Mouse (Mus musculus) layer of hippocampus, postnatal 36 days (tissue): Measurements from ENCODE around the gene Car15. TPM values are rescaled to one million over a fixed set of nuclear protein-coding genes. Genes with fewer than 3 reads are reported as not detected.

ENCODE experiments used
- DNase-seq, 2 experiments: peaks; one replicate each; pipeline ENCODE4 v3.0.0; 2022
- total RNA-seq, 2 experiments: library from RNA; stranded (reverse); gene quantifications; 2 replicates each; pipeline ENCODE4 v1.2.3; 2021

Car15 gene
- total RNA-seq, 2 experiments from 2014 or later: 12.8 to 16.4 TPM

DNA sequence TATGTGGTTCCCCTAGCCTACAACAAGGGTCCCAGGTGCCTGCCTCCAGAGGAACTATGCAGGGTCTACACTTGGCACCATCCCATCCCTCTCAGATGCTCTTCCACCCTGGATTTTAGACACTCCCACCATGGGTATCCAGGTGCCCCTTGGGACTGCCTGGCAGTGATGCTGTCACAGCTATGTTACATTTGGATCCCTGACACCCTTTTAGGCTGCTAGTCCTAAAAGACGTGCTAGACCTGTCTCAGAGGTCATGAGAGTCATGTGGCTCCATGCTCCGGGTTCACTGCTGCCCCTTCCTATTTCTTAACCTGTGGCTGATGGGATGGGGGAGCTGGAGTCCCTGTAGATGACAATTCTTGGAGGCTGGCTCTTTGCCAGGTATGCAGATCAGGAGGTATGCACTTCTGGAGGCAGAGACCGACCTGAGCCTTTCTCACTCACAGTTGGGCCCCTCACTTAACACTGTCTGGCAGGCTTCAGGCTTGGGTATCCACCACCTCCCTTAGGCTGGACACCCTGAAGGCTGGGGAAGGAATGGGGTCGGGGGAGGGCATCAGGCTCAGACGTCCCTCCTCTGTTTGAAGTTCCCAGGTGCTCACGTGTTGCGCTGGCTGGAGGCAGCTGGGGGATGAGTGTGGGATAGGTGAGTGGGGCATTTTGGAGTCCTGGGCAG, 36.2 kb downstream of the Car15 start:
- no peak for DNase-seq

DNA sequence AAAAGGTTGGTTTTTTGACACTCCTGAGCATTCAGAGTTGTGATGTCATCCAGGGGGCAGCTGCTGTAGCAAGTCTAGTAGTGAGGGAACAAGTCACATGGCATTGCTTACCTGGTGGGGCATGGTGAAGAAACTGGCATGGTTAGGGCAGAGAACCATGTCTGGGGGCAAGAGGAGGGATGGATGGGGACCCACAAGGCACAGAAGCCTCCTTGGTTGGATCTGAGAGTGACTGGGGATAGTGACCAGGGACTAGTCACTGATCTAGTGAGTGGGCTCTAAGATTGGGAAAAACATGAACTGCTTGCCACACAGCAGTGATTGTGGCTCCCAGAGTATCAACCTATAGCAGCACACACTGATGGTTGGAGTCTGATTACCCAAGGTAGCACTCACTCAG, 38.6 kb downstream of the Car15 start:
- DNase-seq: no peak

DNA sequence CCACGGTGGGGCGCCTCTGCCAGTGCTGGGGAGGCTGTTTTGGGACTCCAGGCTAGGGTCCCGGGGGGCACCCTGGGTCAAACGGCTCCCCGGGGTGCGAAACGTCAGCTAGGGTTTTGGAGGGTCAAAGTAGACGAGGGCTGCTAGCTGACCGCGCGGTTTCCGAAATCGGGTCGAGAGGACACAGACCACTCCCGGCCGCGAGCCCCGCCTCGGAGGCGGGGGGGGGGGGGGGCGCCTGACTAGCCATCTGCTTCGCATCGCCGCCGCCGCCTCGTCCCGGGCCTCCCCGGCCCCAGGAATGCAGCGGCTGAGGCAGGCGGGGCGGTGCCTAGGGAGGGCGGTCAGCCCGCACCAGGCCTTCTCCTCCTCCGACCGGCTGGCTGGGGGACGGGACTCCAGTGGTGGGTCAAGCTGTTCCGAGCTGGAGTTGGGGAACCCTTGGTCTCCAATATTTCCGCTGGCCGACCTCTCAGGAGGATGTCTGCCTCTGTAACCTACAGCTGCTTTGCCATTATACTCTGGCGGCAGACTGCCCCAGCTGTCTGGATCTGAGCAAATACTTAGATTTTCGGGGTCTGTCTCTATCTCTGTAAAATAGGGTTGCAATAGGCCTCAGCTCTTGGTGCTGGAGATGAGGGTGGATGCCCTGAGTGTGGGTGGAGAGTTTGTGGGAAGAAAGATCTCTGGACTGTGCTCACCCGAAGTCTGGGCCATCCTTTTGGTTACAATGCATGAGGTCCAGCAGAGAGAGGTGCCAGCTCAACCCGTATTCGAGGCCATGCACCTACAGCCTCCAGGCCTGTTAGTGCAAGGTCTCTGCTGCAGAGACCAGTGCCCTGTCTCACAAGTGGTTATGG, 39.6 kb downstream of the Car15 start:
- DNase-seq: no peak

DNA sequence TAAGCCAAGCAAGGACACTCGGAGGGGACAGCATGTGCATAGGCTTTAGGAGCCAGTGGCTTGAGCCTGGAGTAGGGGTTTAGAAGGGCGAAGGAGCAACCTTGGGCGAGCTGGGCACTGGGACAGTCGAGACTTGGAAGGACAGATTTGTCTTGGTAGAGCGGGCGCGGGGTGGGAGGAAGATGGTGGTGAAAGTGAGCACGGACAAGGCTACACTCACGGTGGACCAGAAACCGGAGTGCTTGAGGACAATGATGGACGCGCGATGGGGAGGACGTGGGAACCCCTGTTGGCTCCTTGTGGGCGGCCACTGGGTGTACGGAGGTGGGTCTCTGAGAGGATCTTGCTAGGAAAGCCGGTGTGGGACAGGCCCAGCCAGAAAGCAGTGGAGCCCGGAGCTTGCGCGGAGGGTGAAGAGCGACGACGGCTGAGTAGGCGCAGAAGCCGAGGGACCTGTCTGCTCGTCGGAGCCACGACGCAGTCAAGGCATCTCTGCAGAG, 40.3 kb downstream of the Car15 start:
- no peak for DNase-seq

DNA sequence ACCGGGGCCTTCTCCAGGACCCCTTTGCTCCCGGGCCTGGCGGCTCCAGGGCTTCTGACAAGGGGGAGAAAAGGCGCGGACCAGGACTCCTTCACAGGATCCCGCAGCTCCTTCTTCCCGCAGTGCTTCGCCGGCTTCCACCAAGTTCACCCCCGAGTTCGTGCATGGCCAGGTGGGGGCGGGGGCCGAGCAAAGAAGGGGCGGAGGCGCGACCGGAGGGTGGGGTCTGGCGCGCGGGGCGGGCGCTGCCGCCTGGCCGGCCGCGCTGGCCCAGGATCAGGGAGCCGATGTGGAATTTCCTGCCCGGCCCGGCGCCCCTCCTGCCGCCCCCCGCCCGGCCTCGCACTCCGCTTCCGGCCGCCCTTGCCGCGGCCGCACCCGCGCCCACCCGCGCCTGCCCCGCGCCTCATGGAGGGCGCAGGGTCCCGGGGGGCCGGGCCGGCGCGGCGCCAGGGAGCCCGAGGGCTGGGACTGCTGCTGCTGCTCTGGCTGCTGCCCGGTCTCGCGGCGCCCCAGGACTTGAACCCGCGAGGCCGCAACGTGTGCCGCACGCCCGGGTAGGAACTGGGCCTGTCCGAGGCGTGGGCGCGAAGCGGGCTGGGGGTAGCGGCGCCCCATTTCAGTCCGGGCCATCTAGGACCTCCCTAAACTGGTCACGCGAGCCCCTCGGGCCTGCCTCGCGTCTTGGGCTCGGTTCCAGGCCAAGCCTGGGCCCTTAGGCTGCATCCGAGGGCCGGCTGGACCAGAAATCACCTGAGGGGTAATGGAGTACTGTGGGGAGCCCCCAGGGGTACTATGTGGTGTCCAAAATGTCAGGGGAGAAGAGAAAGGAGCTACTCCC, 41.0 kb downstream of the Car15 start, which contains the start of gene Scarf2:
Gene Scarf2, plus strand, starts transcription at position 312 of the 841 bp plus-strand sequence.
- DNase-seq: no peak

DNA sequence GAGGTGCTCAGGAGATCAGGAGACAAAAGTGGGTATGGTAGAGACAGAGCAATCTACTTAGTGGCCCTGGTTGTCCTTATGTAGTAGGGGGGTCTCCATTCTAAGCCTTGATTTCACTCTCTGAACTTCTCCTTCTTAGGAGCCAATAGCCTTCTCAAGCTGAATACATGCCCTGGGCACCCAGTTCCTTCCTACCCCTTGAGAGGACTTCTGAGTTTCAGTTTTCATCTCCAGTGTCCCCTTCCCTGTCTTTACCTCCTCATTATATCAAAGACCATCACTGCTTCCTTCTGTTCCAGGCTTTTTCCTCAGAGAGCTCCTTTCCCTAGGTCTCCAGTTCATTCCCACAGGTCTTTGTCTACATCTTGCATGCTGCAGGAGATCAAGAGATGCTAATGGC, 41.6 kb downstream of the Car15 start:
- DNase-seq: no peak

DNA sequence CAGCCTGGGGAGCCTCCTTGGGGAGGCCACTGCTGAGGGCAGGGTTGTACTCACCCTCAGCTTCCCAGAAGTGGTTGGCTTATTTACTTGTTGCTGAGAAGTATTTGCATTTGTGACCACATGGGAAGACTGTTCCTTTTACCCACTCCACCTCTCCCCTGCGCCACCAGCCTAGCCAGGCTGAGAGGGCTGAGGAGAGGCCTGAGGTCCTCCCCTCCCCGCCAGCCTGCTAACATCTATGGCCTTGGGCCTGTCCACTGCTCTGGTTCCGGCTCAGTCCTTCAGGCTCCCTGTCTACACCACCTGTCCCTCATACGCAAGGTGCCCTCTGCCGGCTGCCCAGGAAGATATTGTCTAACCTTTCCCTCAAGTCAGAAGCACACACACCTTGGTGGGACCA, 42.5 kb downstream of the Car15 start:
- no peak for DNase-seq

DNA sequence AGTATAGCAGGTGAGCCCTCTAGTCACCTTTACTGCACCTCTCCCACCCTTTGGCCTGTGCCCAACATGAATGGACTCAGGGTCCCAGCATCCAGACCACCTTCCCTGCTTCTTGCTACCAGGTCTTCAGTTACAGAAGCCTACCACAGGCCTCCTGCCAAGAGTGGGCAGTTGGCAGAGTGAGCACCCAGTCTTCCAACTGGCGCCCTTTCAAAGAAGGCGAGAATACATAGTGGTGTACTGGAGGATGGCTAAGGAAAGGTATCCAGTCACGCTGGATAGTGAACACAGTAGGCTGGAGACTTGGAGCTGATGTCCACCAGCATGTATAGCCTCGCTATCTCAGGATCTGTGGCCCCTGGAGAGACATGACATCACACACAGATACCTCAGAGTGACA, 44.1 kb downstream of the Car15 start:
- DNase-seq: no peak

DNA sequence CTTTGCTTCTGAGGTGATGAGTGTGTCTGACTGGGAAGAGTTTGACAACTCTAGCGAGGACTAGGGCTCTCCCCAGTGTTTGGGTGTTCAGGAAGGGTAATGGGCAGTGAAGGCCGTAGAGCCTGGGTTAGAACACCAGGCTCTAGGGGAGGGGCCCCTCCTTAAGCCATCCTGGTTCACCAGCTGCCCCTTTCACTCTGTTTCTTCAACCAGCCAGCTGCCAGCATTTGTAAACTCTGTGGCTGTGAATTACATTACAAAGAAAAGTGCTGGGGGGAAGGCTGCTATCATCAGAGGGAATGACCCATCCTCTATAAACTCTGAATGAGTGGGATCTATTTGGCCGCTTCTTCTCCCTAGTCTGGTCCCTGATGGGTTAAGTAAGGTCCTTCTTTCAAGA, 45.4 kb downstream of the Car15 start:
- DNase-seq: no peak

DNA sequence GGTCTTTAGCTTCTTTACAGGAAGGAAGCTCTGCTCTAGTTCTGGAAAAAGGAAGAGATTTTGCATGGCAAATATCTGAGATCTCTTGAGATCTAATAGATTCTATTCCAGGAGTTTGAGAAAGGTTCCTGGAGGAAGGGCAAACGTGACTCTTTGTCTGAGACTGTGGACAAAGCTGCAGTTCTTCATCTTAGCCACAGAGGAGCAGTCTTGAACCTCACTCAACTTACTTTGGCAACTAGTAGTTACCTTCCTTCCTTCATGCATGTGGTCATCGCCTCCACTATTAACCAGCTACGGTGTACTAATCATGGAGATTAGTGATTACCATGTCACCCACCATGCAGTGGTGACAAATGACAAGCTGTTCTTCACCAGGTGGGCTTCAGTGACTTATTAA, 52.8 kb downstream of the Car15 start:
- no peak for DNase-seq

Other genes starting within 250 kb of the Car15 start
- gene Smpd4, start 219.0 kb downstream of the Car15 start, total RNA-seq: 10 to 100 TPM; 48.9 to 60.5 TPM
- gene Ccdc74a, start 191.9 kb downstream of the Car15 start, total RNA-seq: 10 to 100 TPM; 37.3 to 37.9 TPM
- gene Med15, start 105.5 kb downstream of the Car15 start, total RNA-seq: 10 to 100 TPM; 73.4 to 80.2 TPM
- 100 to 1,000 TPM in 1 of 2 experiments, 10 to 100 TPM in 1; 86.2 to 109 TPM for gene Klhl22, start 78.7 kb downstream of the Car15 start, total RNA-seq
- gene Scarf2, start 41.1 kb downstream of the Car15 start, total RNA-seq: 1 to 10 TPM; 2.1 to 2.4 TPM
- gene B830017H08Rik, start 5.2 kb downstream of the Car15 start, total RNA-seq: 1 to 10 TPM; 2.6 to 4.0 TPM
- gene Gm20518, start 53.3 kb upstream of the Car15 start, total RNA-seq: 1 to 10 TPM; 2.7 to 4.1 TPM
- not detected for gene Tssk1, start 55.9 kb upstream of the Car15 start, total RNA-seq
- gene Dgcr2, start 60.2 kb upstream of the Car15 start, total RNA-seq: 100 to 1,000 TPM; 106 to 110 TPM
- gene Tssk2, start 60.3 kb upstream of the Car15 start, total RNA-seq: not detected
- 10 to 100 TPM; 28.1 to 28.5 TPM for gene Ess2, start 73.0 kb upstream of the Car15 start, total RNA-seq
- gene Gsc2, start 76.7 kb upstream of the Car15 start, total RNA-seq: not detected
- 10 to 100 TPM; 37.1 to 39.9 TPM for gene Slc25a1, start 89.9 kb upstream of the Car15 start, total RNA-seq
- not detected for gene Vpreb2, start 142.1 kb upstream of the Car15 start, total RNA-seq
- gene Dgcr6, start 214.5 kb upstream of the Car15 start, total RNA-seq: 10 to 100 TPM; 66.1 to 70.8 TPM